Mouse (Mus musculus): Measurements from ENCODE around the gene Slit3. TPM values are rescaled to one million over a fixed set of nuclear protein-coding genes. Genes with fewer than 3 reads are reported as not detected.
A peak's percentile ranks its signal among the peaks of the same experiment; 100 is the strongest.

Slit3 gene
- polyA plus RNA-seq, 1 experiment: 6.6 TPM

DNA sequence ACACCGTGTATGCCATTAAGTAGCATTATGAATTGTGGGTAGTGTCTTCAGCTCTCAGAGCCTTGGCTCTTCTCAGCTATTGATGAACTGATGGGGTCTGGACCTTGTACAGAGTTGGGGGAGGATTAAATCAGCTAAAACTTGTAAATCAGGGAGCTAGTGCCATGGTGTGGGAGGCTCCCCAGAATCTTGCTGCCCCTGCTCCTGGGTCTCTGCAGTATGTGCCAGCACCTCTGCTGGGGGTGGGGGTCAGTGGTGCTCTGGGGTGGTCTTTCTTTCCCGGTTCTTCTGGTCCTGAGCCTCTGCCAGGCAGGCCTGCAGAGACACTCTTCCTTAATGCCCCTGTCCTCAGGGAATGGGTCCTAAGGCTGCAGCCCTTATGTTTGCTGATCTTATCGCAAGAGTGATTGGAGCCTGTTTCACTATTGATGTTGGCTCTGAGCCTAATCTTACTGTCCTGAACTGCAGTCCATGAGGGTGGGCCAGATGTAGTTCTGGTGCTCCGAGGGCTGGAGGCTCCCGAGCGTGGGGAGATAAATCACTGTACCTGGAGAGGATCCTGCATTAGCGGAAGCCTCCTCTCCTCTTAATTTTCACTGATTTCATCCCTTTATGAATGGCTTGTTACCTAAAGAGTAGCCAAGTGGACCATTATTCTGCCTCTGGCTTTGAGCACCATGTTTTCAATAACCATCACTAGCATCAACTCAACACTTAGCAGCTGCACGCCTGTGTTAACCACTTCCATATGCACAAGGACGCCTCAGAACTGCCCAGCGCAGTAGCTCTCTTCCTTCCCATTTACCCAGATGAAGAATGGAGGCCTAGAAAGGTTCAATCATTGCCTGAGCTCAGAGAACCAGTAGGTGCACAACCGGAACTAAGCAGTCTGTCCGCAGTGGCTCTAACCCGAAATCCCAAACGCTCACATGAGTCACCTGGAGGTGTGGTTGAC lies 90.0 kb downstream of the Slit3 start:
- no peaks in the 10 kb centered on the region for H3K36me3 ChIP-seq (ENCODE audit: control insufficient read depth, insufficient read depth, low read length)
- H3K27ac ChIP-seq (ENCODE audit: insufficient read depth, low read depth, low read length): no peak overlapping the region
- TF ChIP-seq CTCF (IDR thresholded peaks at IDR 0.05; ENCODE audit: extremely low read depth, insufficient read length, insufficient replicate concordance, low read depth, low read length) (no peak), POLR2A (IDR thresholded peaks at IDR 0.05; ENCODE audit: low read depth, low read length) (no peak)
- 54% methylated on average over 14 of the region's 14 CpGs for WGBS
- no peak overlapping the region for H3K4me3 ChIP-seq (ENCODE audit: low read depth, low read length)
- H3K4me1 ChIP-seq (ENCODE audit: control insufficient read depth, insufficient read depth, insufficient read length, low read length): no peaks in the 10 kb centered on the region
- H3K27me3 ChIP-seq (ENCODE audit: control insufficient read depth, insufficient read depth, low read length): no peaks in the 10 kb centered on the region

DNA sequence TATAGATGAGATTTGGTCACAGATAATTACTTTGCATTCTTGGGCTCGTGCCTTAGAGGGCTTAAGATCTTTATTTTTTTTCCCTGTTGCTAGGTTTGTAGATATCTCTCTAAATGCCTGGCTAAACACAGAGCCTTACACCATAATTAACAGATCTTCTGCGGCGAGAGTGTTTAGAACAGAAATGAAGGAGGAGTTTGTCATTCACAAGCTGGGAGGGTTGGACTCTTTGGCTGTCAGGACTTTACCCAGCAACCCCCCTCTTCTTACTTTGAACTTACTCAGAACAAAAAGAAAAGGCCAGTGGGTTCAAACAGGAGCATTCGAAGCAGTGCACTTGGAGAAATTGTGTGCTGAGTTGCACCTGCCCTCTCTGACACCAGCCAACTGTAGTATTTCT lies 103.0 kb downstream of the Slit3 start:
- WGBS: 17% methylated on average over 4 of the region's 4 CpGs
- Histone ChIP-seq H3K4me3 (ENCODE audit: low read depth, low read length) (no peak overlapping the region), H3K36me3 (ENCODE audit: control insufficient read depth, insufficient read depth, low read length) (no peaks in the 10 kb centered on the region), H3K27ac (ENCODE audit: insufficient read depth, low read depth, low read length) (no peak overlapping the region), H3K4me1 (ENCODE audit: control insufficient read depth, insufficient read depth, insufficient read length, low read length) (no peaks in the 10 kb centered on the region), H3K27me3 (ENCODE audit: control insufficient read depth, insufficient read depth, low read length) (no peaks in the 10 kb centered on the region)
- TF ChIP-seq POLR2A (IDR thresholded peaks at IDR 0.05; ENCODE audit: low read depth, low read length) (no peak), CTCF (IDR thresholded peaks at IDR 0.05; ENCODE audit: extremely low read depth, insufficient read length, insufficient replicate concordance, low read depth, low read length) (no peak)

DNA sequence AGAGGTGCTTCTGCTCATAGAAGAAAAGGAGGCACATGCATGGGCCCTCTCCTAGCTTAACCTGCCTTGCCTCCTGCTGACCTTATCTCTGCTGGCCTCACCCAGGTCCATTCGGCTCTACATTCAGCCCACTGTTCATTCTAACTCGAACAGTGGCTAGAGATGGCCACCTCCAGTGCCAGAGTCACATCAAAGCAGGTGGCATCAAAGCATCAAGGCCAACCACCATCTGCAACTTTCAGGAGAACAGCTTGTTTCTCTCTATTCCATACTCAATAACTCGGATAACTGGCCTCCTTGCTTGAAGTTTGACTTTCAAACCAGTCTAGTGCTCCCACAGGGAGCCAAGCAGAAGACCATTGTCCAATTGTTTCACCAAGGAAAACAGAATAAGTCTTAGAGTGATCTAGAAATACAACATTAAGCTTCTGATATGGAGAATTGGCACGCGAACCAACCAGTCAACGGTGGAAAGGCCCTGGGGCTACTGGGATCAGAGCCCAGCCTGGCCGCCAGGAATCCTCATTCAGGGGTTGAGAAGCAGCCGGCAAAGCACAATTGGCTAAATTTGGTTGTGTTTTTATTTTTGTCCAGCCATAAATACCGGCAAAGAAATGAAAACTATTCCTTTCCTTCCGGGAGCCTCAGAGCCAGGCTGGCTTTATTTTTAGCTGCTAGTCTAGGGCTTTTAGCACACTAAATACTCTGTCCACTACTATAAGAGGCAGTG lies 110.5 kb downstream of the Slit3 start:
- Histone ChIP-seq H3K4me3 (ENCODE audit: low read depth, low read length) (no peak overlapping the region), H3K4me1 (ENCODE audit: control insufficient read depth, insufficient read depth, insufficient read length, low read length) (no peaks in the 10 kb centered on the region), H3K36me3 (ENCODE audit: control insufficient read depth, insufficient read depth, low read length) (no peaks in the 10 kb centered on the region), H3K27ac (ENCODE audit: insufficient read depth, low read depth, low read length) (peak overlapping the region; percentile 31; the same call in 1 of the 2 replicates), H3K27me3 (ENCODE audit: control insufficient read depth, insufficient read depth, low read length) (no peaks in the 10 kb centered on the region)
- no peak for TF ChIP-seq CTCF (IDR thresholded peaks at IDR 0.05; ENCODE audit: extremely low read depth, insufficient read length, insufficient replicate concordance, low read depth, low read length)
- no peak for TF ChIP-seq POLR2A (IDR thresholded peaks at IDR 0.05; ENCODE audit: low read depth, low read length)
- WGBS: 74% methylated on average over 10 of the region's 10 CpGs

DNA sequence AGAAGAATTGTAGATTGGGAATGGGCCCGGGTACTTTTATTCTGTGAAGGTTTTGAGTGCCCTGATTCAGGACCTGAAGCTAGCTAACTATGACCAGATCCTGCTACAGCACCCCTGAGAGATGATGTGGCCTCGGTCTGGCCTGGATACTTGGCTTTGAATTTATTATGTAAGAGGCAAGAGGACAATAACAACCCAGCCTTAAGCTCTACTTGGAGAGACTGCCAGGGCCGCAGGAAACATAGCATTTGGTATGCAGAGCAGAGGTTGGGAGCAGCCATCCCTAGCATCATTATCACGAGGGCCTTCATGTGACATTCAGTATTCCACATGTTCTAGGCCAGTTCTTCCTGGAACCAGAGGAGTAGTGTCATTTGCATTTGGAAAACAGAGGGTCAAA lies 111.3 kb downstream of the Slit3 start:
- H3K36me3 ChIP-seq (ENCODE audit: control insufficient read depth, insufficient read depth, low read length): no peaks in the 10 kb centered on the region
- no peak overlapping the region for H3K4me3 ChIP-seq (ENCODE audit: low read depth, low read length)
- peak overlapping the region; percentile 31; the same call in 1 of the 2 replicates for H3K27ac ChIP-seq (ENCODE audit: insufficient read depth, low read depth, low read length)
- WGBS: 73% methylated on average over 4 of the region's 4 CpGs
- TF ChIP-seq CTCF (IDR thresholded peaks at IDR 0.05; ENCODE audit: extremely low read depth, insufficient read length, insufficient replicate concordance, low read depth, low read length): no peak
- no peak for TF ChIP-seq POLR2A (IDR thresholded peaks at IDR 0.05; ENCODE audit: low read depth, low read length)
- no peaks in the 10 kb centered on the region for H3K4me1 ChIP-seq (ENCODE audit: control insufficient read depth, insufficient read depth, insufficient read length, low read length)
- H3K27me3 ChIP-seq (ENCODE audit: control insufficient read depth, insufficient read depth, low read length): no peaks in the 10 kb centered on the region

DNA sequence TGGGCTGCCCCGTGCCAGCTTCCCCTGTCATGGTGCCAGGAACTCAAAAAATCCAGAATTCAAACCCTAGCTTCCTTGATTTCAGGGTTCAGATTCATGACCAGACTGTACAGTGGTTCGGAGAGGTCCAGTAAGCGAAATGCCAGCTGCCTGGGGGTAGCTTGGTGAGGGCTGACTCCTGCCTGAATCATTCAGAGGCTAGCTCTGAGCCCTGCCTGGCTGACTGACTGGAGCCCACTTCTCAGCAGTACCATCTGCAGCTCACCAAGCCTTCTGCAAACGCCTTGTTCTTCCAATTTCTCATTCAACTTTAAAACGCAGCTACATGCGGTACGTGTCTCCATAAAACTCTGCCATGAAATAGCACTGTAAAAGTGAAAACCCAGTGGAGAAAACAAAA lies 120.4 kb downstream of the Slit3 start:
- Histone ChIP-seq H3K27me3 (ENCODE audit: control insufficient read depth, insufficient read depth, low read length) (no peaks in the 10 kb centered on the region), H3K4me1 (ENCODE audit: control insufficient read depth, insufficient read depth, insufficient read length, low read length) (no peaks in the 10 kb centered on the region), H3K36me3 (ENCODE audit: control insufficient read depth, insufficient read depth, low read length) (no peaks in the 10 kb centered on the region), H3K27ac (ENCODE audit: insufficient read depth, low read depth, low read length) (no peak overlapping the region), H3K4me3 (ENCODE audit: low read depth, low read length) (no peak overlapping the region)
- WGBS: 79% methylated on average over 7 of the region's 7 CpGs
- TF ChIP-seq POLR2A (IDR thresholded peaks at IDR 0.05; ENCODE audit: low read depth, low read length) (no peak), CTCF (IDR thresholded peaks at IDR 0.05; ENCODE audit: extremely low read depth, insufficient read length, insufficient replicate concordance, low read depth, low read length) (no peak)

DNA sequence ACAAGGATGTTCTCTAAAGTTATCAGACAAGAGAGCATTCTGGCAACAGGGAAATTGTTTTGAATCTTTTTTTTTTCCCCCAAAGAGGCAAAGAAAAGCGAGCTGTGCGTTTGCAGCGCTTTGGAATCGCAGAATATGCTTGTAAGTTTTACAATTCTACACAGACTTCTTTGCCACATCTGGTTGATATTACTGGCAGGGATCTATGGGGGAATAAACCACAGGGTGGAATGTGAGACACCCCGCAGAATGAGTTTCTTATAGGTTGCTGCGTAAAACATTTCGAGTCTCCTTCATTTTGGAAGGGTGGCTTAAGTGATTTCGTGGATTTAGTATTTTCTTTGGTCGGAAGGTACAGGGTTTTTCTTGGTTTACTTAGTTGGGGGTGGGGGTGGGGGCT lies 122.6 kb downstream of the Slit3 start:
- Histone ChIP-seq H3K27me3 (ENCODE audit: control insufficient read depth, insufficient read depth, low read length) (no peaks in the 10 kb centered on the region), H3K4me3 (ENCODE audit: low read depth, low read length) (no peak overlapping the region), H3K27ac (ENCODE audit: insufficient read depth, low read depth, low read length) (no peak overlapping the region), H3K4me1 (ENCODE audit: control insufficient read depth, insufficient read depth, insufficient read length, low read length) (no peaks in the 10 kb centered on the region), H3K36me3 (ENCODE audit: control insufficient read depth, insufficient read depth, low read length) (no peaks in the 10 kb centered on the region)
- 92% methylated on average over 9 of the region's 9 CpGs for WGBS
- TF ChIP-seq CTCF (IDR thresholded peaks at IDR 0.05; ENCODE audit: extremely low read depth, insufficient read length, insufficient replicate concordance, low read depth, low read length) (no peak), POLR2A (IDR thresholded peaks at IDR 0.05; ENCODE audit: low read depth, low read length) (no peak)

DNA sequence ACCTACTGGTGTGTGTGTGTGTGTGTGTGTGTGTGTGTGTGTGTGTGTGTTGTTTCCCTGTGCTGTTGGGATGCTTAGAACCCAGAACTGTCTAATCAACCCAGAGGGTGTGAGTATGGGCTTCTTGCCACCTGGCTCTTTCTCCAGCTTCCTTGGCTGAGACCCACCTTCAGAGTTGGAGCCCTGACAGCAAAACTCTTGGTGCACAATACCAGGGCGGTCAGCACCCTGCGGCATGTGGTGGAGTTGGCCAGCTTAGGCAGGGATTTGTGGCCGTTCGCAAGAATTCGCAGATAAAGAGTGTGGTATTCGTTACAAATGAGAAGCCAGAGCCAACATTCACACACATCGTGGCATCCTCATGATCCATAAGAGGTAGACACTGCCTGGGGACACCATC lies 123.5 kb downstream of the Slit3 start:
- no peaks in the 10 kb centered on the region for H3K36me3 ChIP-seq (ENCODE audit: control insufficient read depth, insufficient read depth, low read length)
- TF ChIP-seq CTCF (IDR thresholded peaks at IDR 0.05; ENCODE audit: extremely low read depth, insufficient read length, insufficient replicate concordance, low read depth, low read length): no peak
- TF ChIP-seq POLR2A (IDR thresholded peaks at IDR 0.05; ENCODE audit: low read depth, low read length): no peak
- H3K4me1 ChIP-seq (ENCODE audit: control insufficient read depth, insufficient read depth, insufficient read length, low read length): no peaks in the 10 kb centered on the region
- WGBS: 87% methylated on average over 7 of the region's 7 CpGs
- no peak overlapping the region for H3K4me3 ChIP-seq (ENCODE audit: low read depth, low read length)
- no peak overlapping the region for H3K27ac ChIP-seq (ENCODE audit: insufficient read depth, low read depth, low read length)
- no peaks in the 10 kb centered on the region for H3K27me3 ChIP-seq (ENCODE audit: control insufficient read depth, insufficient read depth, low read length)
